Mouse (Mus musculus): ENCODE results near the gene Supt7l. TPM values are rescaled to one million over a fixed set of nuclear protein-coding genes. Genes with fewer than 3 reads are reported as not detected.
"Not testable (repeated sequence)": the region's sequence is repeated elsewhere in the genome, so short reads cannot be mapped to it uniquely, and the experiment has no call there.

Gene Supt7l
- 21.8 and 23.3 TPM in 2 replicates for polyA plus RNA-seq (2015; fragmentation: Nextera tagmentation; extraction: Ambion mirVana)

DNA sequence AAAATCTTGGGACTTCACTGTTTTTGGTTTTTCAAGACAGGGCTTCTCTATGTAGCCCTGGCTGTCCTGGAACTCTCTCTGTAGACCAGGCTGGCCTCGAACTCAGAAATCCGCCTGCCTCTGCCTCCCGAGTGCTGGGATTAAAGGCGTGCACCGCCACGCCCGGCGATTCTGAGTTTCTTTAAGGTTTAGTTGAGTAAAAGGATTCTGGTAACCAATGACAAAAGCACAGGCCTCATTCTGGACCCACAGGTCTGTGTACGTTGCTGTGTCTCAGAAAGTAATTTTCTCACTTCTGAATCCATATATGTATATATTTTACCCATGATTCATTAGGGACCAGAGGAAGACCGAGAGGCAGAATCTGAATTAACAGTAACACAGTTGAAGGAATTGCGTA, at the start of gene Supt7l:
Gene Supt7l (minus strand): TSS at position 101 of the 400 bp plus-strand sequence.
- Histone ChIP-seq H3K4me3 (peak within 1 kb of the TSS; percentile 98), H3K4me2 (peak within 1 kb of the TSS; percentile 93), H3K4me1 (peaks cover 21% of the 10 kb centered on the region), H3K36me3 (peaks cover 38% of the 10 kb centered on the region), H3K27ac (peak within 1 kb of the TSS; percentile 88), H3K9ac (peak within 1 kb of the TSS; percentile 85)
- ATAC-seq (ENCODE audit: insufficient number of reproducible peaks, low FRiP score, low TSS enrichment, low read depth); H3K27me3 ChIP-seq; H3K9me3 ChIP-seq: not testable (repeated sequence)
- WGBS, result 82% methylated on average over 11 of the region's 11 CpGs

DNA sequence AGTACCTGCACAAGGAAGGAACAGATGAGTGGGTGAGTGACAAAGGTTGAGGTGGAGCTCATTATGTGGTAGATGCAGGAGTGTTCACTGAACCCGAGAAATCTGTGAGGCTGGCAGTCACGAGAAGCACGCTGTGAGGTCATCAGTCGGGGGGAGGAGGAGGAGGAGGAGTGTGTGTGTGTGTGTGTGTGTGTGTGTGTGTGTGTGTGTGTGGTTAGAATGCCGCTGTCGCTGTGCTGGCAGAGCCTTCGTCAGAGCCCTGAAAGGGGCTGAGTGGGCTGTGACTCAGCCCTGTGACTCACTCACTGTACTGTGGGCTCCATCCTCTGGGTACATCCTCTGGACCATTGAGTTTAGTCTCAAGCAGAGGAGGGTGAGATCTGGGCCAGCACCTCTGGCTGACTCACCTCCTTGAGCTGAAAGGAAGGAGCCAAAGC, 49.0 kb upstream of the Supt7l start:
- Histone ChIP-seq H3K27me3 (no peaks in the 10 kb centered on the region), H3K4me1 (peaks cover 1% of the 10 kb centered on the region; the same call in 1 of the 2 replicates), H3K9me3 (no peaks in the 10 kb centered on the region), H3K9ac (no peak overlapping the region), H3K36me3 (no peaks in the 10 kb centered on the region), H3K27ac (no peak overlapping the region), H3K4me3 (no peak overlapping the region), H3K4me2 (no peak overlapping the region)
- WGBS, result 80% methylated on average over 7 of the region's 7 CpGs
- ATAC-seq (ENCODE audit: insufficient number of reproducible peaks, low FRiP score, low TSS enrichment, low read depth), result 0 out of 2 replicates have a peak, but pooled peaks have one; percentile 30

- Histone ChIP-seq H3K27me3 (no peaks in the 10 kb centered on the region), H3K36me3 (no peaks in the 10 kb centered on the region), H3K9me3 (no peaks in the 10 kb centered on the region), H3K4me2 (no peak overlapping the region), H3K27ac (no peak overlapping the region), H3K4me3 (no peak overlapping the region), H3K4me1 (peaks cover 10% of the 10 kb centered on the region), H3K9ac (no peak overlapping the region)
- WGBS, result 94% methylated on average over 3 of the region's 3 CpGs
- no peak for ATAC-seq (ENCODE audit: insufficient number of reproducible peaks, low FRiP score, low TSS enrichment, low read depth)
These were observed 46.1 kb upstream of the Supt7l start for GRCm38 (mm10) chr5:31573722-31574121.

GRCm38 (mm10) chr5:31571023-31571608, 43.5 kb upstream of the Supt7l start:
- no peaks in the 10 kb centered on the region for H3K9me3 ChIP-seq
- peak overlapping the region; percentile 9; the same call in 1 of the 2 replicates for H3K4me3 ChIP-seq
- 13% methylated on average over 20 of the region's 20 CpGs for WGBS
- no peaks in the 10 kb centered on the region for H3K27me3 ChIP-seq
- ATAC-seq (ENCODE audit: insufficient number of reproducible peaks, low FRiP score, low TSS enrichment, low read depth), result peak; percentile 24; the same call in 1 of the 2 replicates
- peak overlapping the region; percentile 59 for H3K27ac ChIP-seq
- no peaks in the 10 kb centered on the region for H3K36me3 ChIP-seq
- H3K4me2 ChIP-seq, result peak overlapping the region; percentile 36
- peaks cover 10% of the 10 kb centered on the region for H3K4me1 ChIP-seq
- H3K9ac ChIP-seq, result no peak overlapping the region

DNA sequence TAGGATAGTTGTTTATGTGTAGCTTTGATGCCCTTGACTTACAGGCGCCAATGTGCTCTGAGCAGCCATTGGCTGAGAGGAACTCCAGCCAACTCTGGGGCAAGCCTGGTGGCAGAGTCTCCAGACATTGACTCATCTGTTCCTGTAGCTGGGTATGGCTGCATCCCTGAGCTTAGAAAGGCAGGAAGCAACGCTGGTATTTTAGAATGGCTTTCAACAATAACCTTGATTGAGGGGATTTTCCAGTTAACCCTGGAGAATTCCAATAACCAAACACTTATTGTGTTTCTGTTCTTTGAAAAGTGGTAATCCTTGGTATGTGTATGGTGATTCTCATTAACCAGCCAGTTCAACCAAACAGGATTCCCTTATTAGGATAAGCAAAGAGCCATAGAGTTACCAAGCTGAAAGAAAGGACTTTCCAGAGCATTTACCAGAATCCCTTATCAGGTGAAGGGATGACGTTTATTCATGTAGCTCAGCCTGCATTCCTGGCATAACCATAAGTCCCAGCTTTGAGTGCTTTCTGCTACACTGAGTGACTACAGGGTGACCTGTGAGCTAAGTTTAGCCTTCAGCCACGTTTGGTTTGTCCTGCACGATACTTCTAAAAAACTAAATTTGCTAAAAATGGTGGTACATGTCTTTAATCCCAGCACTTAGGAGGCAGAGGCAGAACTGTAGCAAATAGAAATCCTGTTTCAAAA, 40.5 kb upstream of the Supt7l start:
- Histone ChIP-seq H3K36me3 (no peaks in the 10 kb centered on the region; the same call in 1 of the 2 replicates), H3K4me2 (no peak overlapping the region), H3K4me3 (no peak overlapping the region), H3K9me3 (no peaks in the 10 kb centered on the region), H3K27ac (no peak overlapping the region), H3K9ac (no peak overlapping the region), H3K27me3 (no peaks in the 10 kb centered on the region), H3K4me1 (peaks cover 18% of the 10 kb centered on the region)
- no peak for ATAC-seq (ENCODE audit: insufficient number of reproducible peaks, low FRiP score, low TSS enrichment, low read depth)
- WGBS, result 76% methylated on average over 5 of the region's 5 CpGs

GRCm38 (mm10) chr5:31566457-31566856, 38.9 kb upstream of the Supt7l start:
- Histone ChIP-seq H3K4me3 (no peak overlapping the region), H3K36me3 (peaks cover 12% of the 10 kb centered on the region), H3K9ac (no peak overlapping the region), H3K9me3 (no peaks in the 10 kb centered on the region), H3K4me1 (peaks cover 23% of the 10 kb centered on the region), H3K27me3 (no peaks in the 10 kb centered on the region), H3K4me2 (no peak overlapping the region), H3K27ac (no peak overlapping the region)
- no peak for ATAC-seq (ENCODE audit: insufficient number of reproducible peaks, low FRiP score, low TSS enrichment, low read depth)
- 69% methylated on average over 3 of the region's 3 CpGs for WGBS

DNA sequence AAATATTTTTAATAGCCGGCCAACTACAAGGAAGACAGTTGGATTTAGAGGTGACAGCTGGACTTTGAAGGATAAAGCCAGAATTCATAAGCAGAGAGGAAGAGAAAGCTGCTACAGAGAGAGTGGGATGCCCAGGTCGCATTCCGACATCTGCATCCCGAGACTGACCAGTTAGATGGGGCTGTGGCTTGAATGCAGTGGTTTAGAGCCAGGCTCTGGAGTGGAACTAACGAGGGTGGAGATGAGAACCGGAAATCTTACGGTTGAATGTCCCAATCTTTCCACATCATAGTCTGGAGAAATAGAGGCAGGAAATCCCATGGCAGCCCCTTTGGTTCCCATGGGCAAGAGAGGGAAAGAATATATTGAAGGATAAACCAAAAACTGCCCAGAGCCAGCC, 38.4 kb upstream of the Supt7l start:
- WGBS, result 87% methylated on average over 7 of the region's 7 CpGs

GRCm38 (mm10) chr5:31564976-31565375, 37.4 kb upstream of the Supt7l start:
- Histone ChIP-seq H3K36me3 (peaks cover 21% of the 10 kb centered on the region), H3K27me3 (no peaks in the 10 kb centered on the region), H3K4me1 (peaks cover 15% of the 10 kb centered on the region), H3K9ac (no peak overlapping the region), H3K4me2 (no peak overlapping the region), H3K4me3 (no peak overlapping the region), H3K9me3 (no peaks in the 10 kb centered on the region), H3K27ac (no peak overlapping the region)
- ATAC-seq (ENCODE audit: insufficient number of reproducible peaks, low FRiP score, low TSS enrichment, low read depth), result 0 out of 2 replicates have a peak, but pooled peaks have one; percentile 35
- 83% methylated on average over 4 of the region's 4 CpGs for WGBS

More for the DNA sequence above, 38.4 kb upstream of the Supt7l start:
- H3K4me3 ChIP-seq, result no peak overlapping the region
- ATAC-seq (ENCODE audit: insufficient number of reproducible peaks, low FRiP score, low TSS enrichment, low read depth), result no peak
- no peaks in the 10 kb centered on the region for H3K27me3 ChIP-seq
- H3K4me2 ChIP-seq, result no peak overlapping the region
- H3K9me3 ChIP-seq, result no peaks in the 10 kb centered on the region
- H3K36me3 ChIP-seq, result peaks cover 14% of the 10 kb centered on the region
- H3K9ac ChIP-seq, result no peak overlapping the region
- H3K27ac ChIP-seq, result no peak overlapping the region
- peaks cover 18% of the 10 kb centered on the region for H3K4me1 ChIP-seq

- H3K4me3 ChIP-seq, result no peak overlapping the region
- peak overlapping the region; percentile 27; the same call in 1 of the 2 replicates for H3K27ac ChIP-seq
- H3K9me3 ChIP-seq, result no peaks in the 10 kb centered on the region
- 28% methylated on average over 7 of the region's 7 CpGs for WGBS
- H3K27me3 ChIP-seq, result no peaks in the 10 kb centered on the region
- 0 out of 2 replicates have a peak overlapping the region, but pooled peaks have one; percentile 25 for H3K4me2 ChIP-seq
- H3K36me3 ChIP-seq, result peaks cover 29% of the 10 kb centered on the region
- H3K9ac ChIP-seq, result no peak overlapping the region
- no peak for ATAC-seq (ENCODE audit: insufficient number of reproducible peaks, low FRiP score, low TSS enrichment, low read depth)
- peaks cover 15% of the 10 kb centered on the region for H3K4me1 ChIP-seq
These were observed 36.3 kb upstream of the Supt7l start for GRCm38 (mm10) chr5:31563905-31564304.

- Histone ChIP-seq H3K36me3 (peaks cover 29% of the 10 kb centered on the region), H3K27ac (peak overlapping the region; percentile 27; the same call in 1 of the 2 replicates), H3K4me2 (0 out of 2 replicates have a peak overlapping the region, but pooled peaks have one; percentile 25), H3K4me1 (peaks cover 15% of the 10 kb centered on the region), H3K27me3 (no peaks in the 10 kb centered on the region), H3K9me3 (no peaks in the 10 kb centered on the region), H3K4me3 (no peak overlapping the region), H3K9ac (no peak overlapping the region)
- no peak for ATAC-seq (ENCODE audit: insufficient number of reproducible peaks, low FRiP score, low TSS enrichment, low read depth)
- WGBS, result 7% methylated on average over 6 of the region's 6 CpGs
These were observed 35.9 kb upstream of the Supt7l start for GRCm38 (mm10) chr5:31563496-31563895.

DNA sequence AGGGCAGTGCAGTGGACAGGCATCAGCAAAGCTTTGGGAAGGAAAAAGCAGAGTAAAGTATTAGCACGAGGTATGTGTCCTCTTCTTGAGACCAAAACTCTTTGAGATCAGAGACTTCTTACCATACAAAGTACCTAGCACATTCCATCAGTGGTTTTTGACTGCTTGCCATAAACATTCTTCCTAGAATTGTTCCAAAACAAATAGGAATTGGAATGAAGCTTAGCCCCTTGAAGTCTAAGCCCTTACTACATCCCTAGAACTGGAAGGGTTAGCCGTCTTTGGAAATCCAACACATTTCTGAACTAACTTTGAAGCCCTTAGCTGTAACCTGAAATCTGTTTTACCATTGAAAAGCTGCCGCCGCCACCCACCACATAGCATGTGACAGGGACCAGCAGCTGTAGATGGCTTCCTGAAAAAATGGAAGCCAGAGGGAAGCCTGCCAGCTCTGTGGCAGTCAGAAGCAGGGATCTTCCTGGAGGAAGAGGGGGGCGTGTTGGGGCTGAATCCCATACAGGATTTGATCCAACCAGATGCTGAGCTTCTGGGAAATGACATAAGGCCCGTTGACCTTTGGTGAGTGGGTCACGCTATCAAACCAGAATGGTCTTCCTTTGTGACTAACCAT, 34.5 kb upstream of the Supt7l start:
- WGBS, result 72% methylated on average over 7 of the region's 7 CpGs
- no peak overlapping the region for H3K4me2 ChIP-seq
- peaks cover 15% of the 10 kb centered on the region for H3K4me1 ChIP-seq
- H3K27me3 ChIP-seq, result no peaks in the 10 kb centered on the region
- H3K4me3 ChIP-seq, result no peak overlapping the region
- H3K9ac ChIP-seq, result no peak overlapping the region
- no peaks in the 10 kb centered on the region for H3K9me3 ChIP-seq
- H3K27ac ChIP-seq, result peak overlapping the region; percentile 38; the same call in 1 of the 2 replicates
- H3K36me3 ChIP-seq, result peaks cover 36% of the 10 kb centered on the region
- ATAC-seq (ENCODE audit: insufficient number of reproducible peaks, low FRiP score, low TSS enrichment, low read depth), result no peak

DNA sequence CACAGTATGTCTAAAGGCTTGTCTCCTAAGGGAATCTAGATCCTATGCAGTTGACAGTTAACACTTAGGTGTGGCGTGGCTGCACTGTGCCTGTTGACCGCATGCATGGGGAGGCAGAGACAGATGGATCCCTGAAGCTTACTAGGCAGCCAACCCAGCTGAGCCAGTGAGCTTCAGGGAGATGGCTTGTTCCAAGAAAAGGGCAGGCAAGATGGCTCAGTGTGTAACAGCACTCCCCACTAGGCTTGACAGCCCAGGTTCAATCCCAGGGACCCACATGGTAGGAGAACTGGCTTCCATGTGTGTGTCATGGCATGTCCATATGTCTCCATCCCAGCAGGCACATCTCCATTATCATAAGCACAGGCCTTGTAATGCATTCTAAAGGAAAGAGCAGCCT, 32.7 kb upstream of the Supt7l start:
- no peak overlapping the region for H3K27ac ChIP-seq
- no peak for ATAC-seq (ENCODE audit: insufficient number of reproducible peaks, low FRiP score, low TSS enrichment, low read depth)
- H3K4me3 ChIP-seq, result no peak overlapping the region
- H3K4me2 ChIP-seq, result no peak overlapping the region
- peaks cover 15% of the 10 kb centered on the region for H3K4me1 ChIP-seq
- H3K9me3 ChIP-seq, result no peaks in the 10 kb centered on the region
- H3K9ac ChIP-seq, result no peak overlapping the region
- 93% methylated on average over 2 of the region's 2 CpGs for WGBS
- peaks cover 44% of the 10 kb centered on the region for H3K36me3 ChIP-seq
- no peaks in the 10 kb centered on the region for H3K27me3 ChIP-seq
